Comparison of ENCODE assay signal across 13 mouse cellular contexts in genomic region chr1:40805891-40806290, GRCm38 (mm10). TPM values are rescaled to one million over a fixed set of nuclear protein-coding genes. Genes with fewer than 3 reads are reported as not detected.
"Had no signal": no experiment of that assay in that cellular context is flagged by ENCODE, and none has a peak within 500 bp of the region (broad histone marks: within the 10 kb centered on the region; RNA-seq: fewer than 3 reads in every experiment).

No protein-coding gene starts in this region.

- H3K9ac ChIP-seq: limb, embryonic 12.5 days; liver, embryonic 13.5 days; liver, postnatal 0 days; lung, embryonic 15.5 days; midbrain, embryonic 13.5 days; neural tube, embryonic 12.5 days had no signal

- H3K27ac ChIP-seq: layer of hippocampus, adult 2 months; limb, embryonic 12.5 days; liver, embryonic 13.5 days; lung, embryonic 15.5 days; midbrain, embryonic 13.5 days; neural tube, embryonic 12.5 days; stomach, postnatal 0 days had no signal

- H3K4me3 ChIP-seq: layer of hippocampus, adult 2 months; limb, embryonic 12.5 days; liver, embryonic 13.5 days; lung, embryonic 15.5 days; midbrain, embryonic 13.5 days; neural tube, embryonic 12.5 days had no signal

- H3K4me1 ChIP-seq: limb, embryonic 12.5 days; liver, embryonic 13.5 days; lung, embryonic 15.5 days; midbrain, embryonic 13.5 days; neural tube, embryonic 12.5 days had no signal

- H3K27me3 ChIP-seq: limb, embryonic 12.5 days; liver, embryonic 13.5 days; lung, embryonic 15.5 days; midbrain, embryonic 13.5 days; neural tube, embryonic 12.5 days had no signal

- DNase-seq: liver; liver, embryonic 13.5 days; liver, postnatal 0 days; thymus, adult 2 months; thymus, postnatal 36 days had no signal

- H3K4me2 ChIP-seq: limb, embryonic 12.5 days; liver, embryonic 13.5 days; lung, embryonic 15.5 days; midbrain, embryonic 13.5 days; neural tube, embryonic 12.5 days had no signal

- H3K36me3 ChIP-seq: limb, embryonic 12.5 days; liver, embryonic 13.5 days; lung, embryonic 15.5 days; midbrain, embryonic 13.5 days; neural tube, embryonic 12.5 days had no signal

- H3K9me3 ChIP-seq: limb, embryonic 12.5 days; liver, embryonic 13.5 days; lung, embryonic 15.5 days; midbrain, embryonic 13.5 days; neural tube, embryonic 12.5 days had no signal

- ATAC-seq: liver, postnatal 0 days; midbrain, embryonic 13.5 days had no signal

RNA-seq across cellular contexts. Expression of gene Tmem182, which starts 0.5 kb away (rescaled TPM):
- total RNA-seq: megakaryocyte progenitor cell, adult 5-6 weeks; neutrophil, adult 5-6 weeks had no signal
